Mouse (Mus musculus) CH12.LX (cell line): ENCODE data around the gene Recql. TPM values are rescaled to one million over a fixed set of nuclear protein-coding genes. Genes with fewer than 3 reads are reported as not detected.

Source experiments
- DNase-seq: peaks from one replicate; pipeline ENCODE4 v3.0.0-alpha.2; 2013; ENCODE audit errors: extremely low read depth
- H3K27ac ChIP-seq: 2 replicates; pipeline ENCODE4 v1.5.1; 2012; ENCODE audit warnings: low read depth, mild to moderate bottlenecking, control low read depth, moderate library complexity; ENCODE audit not compliant: insufficient read depth
- H3K27me3 ChIP-seq: replicated peaks from 2 replicates; pipeline ENCODE3; 2012; ENCODE audit warnings: inconsistent platforms
- H3K36me3 ChIP-seq, 2 experiments: replicated peaks in 1 of 2; 2 replicates each; pipeline versions ENCODE3 to v1.6.1; 2012; ENCODE audit warnings: inconsistent platforms in 1 of 2, low read length in 1 of 2, mild to moderate bottlenecking in 1 of 2, mixed read lengths in 1 of 2, moderate library complexity in 1 of 2; ENCODE audit not compliant: control insufficient read depth in 1 of 2, insufficient read depth in 1 of 2
- H3K4me1 ChIP-seq, 2 experiments: 2 replicates each; pipeline ENCODE4 v1.6.1; 2012; ENCODE audit warnings: inconsistent platforms in 1 of 2, moderate library complexity in 1 of 2; ENCODE audit not compliant: insufficient read depth in 2 of 2, control insufficient read depth in 1 of 2
- H3K4me2 ChIP-seq: 2 replicates; pipeline ENCODE4 v1.6.1; 2012; ENCODE audit warnings: low read depth, mild to moderate bottlenecking, control low read depth; ENCODE audit not compliant: poor library complexity, insufficient read depth, severe bottlenecking
- H3K4me3 ChIP-seq, 3 experiments: fragments of 150-350 bp in 1 of 3; sonication (generic) in 1 of 3; replicated peaks in 1 of 3; 2 replicates each; pipeline versions ENCODE3 to v1.5.1; 2011 to 2012; ENCODE audit warnings: low read depth in 2 of 3, low read length in 2 of 3, mild to moderate bottlenecking in 2 of 3, moderate library complexity in 2 of 3, control low read depth in 1 of 3, improper control_type of control experiment in 1 of 3, inconsistent platforms in 1 of 3, mixed read lengths in 1 of 3; ENCODE audit not compliant: poor library complexity in 1 of 3
- H3K79me2 ChIP-seq: replicated peaks from 2 replicates; pipeline ENCODE4 v1.6.1; 2012; ENCODE audit warnings: mild to moderate bottlenecking, moderate library complexity; ENCODE audit not compliant: control insufficient read depth, poor library complexity, insufficient read depth, severe bottlenecking; ENCODE audit errors: extremely low read depth
- H3K9ac ChIP-seq: 2 replicates; pipeline ENCODE4 v1.6.1; 2012; ENCODE audit warnings: low read depth, mild to moderate bottlenecking, control low read depth, moderate library complexity; ENCODE audit not compliant: insufficient read depth
- H3K9me3 ChIP-seq: replicated peaks from 2 replicates; pipeline ENCODE3; 2012; ENCODE audit warnings: low read length, inconsistent platforms, mixed read lengths
- BHLHE40 ChIP-seq: IDR thresholded peaks from 2 replicates; pipeline ENCODE4 v1.6.1; 2011; ENCODE audit warnings: mild to moderate bottlenecking, low read depth, low read length, improper control_type of control experiment
- CTCF ChIP-seq, 2 experiments: IDR thresholded peaks in 1 of 2; conservative IDR thresholded peaks in 1 of 2; 2 replicates each; pipeline ENCODE4 v1.5.1; 2011 to 2012; ENCODE audit warnings: low read depth in 2 of 2, low read length in 2 of 2, improper control_type of control experiment in 1 of 2, inconsistent platforms in 1 of 2, mild to moderate bottlenecking in 1 of 2, moderate library complexity in 1 of 2
- E2F4 ChIP-seq: IDR thresholded peaks from 2 replicates; pipeline ENCODE4 v1.6.1; 2011; ENCODE audit warnings: low read depth, low read length, improper control_type of control experiment; ENCODE audit not compliant: insufficient replicate concordance
- EP300 ChIP-seq: IDR thresholded peaks from 2 replicates; pipeline ENCODE4 v1.6.1; 2011; ENCODE audit warnings: low read length, improper control_type of control experiment
- HCFC1 ChIP-seq: IDR thresholded peaks from 2 replicates; pipeline ENCODE4 v1.6.1; 2012; ENCODE audit warnings: low read depth, mild to moderate bottlenecking, inconsistent platforms, low read length, improper control_type of control experiment
- IRF4 ChIP-seq: IDR thresholded peaks from 2 replicates; pipeline ENCODE4 v1.6.1; 2014; ENCODE audit warnings: low read depth, mild to moderate bottlenecking, inconsistent platforms, low read length, improper control_type of control experiment
- JUN ChIP-seq: IDR thresholded peaks from 2 replicates; pipeline ENCODE4 v1.6.1; 2011; ENCODE audit warnings: low read depth, mild to moderate bottlenecking, low read length, improper control_type of control experiment, moderate library complexity; ENCODE audit not compliant: insufficient read depth
- JUND ChIP-seq: conservative IDR thresholded peaks from 2 replicates; pipeline ENCODE4 v1.6.1; 2011; ENCODE audit warnings: low read depth, low read length, improper control_type of control experiment
- KAT2A ChIP-seq: IDR thresholded peaks from 2 replicates; pipeline ENCODE4 v1.6.1; 2012; ENCODE audit warnings: low read length, improper control_type of control experiment, inconsistent platforms; ENCODE audit not compliant: insufficient replicate concordance
- MAFK ChIP-seq: IDR thresholded peaks from 2 replicates; pipeline ENCODE4 v1.6.1; 2011; ENCODE audit warnings: low read length, improper control_type of control experiment; ENCODE audit not compliant: insufficient replicate concordance
- MAX ChIP-seq: IDR thresholded peaks from 2 replicates; pipeline ENCODE4 v1.6.1; 2011; ENCODE audit warnings: low read length, improper control_type of control experiment
- MYC ChIP-seq: IDR thresholded peaks from 2 replicates; pipeline ENCODE4 v1.6.1; 2011; ENCODE audit warnings: low read depth, mild to moderate bottlenecking, improper control_type of control experiment, low read length
- NRF1 ChIP-seq: IDR thresholded peaks from 2 replicates; pipeline ENCODE4 v1.6.1; 2014; ENCODE audit warnings: low read depth, mild to moderate bottlenecking, inconsistent platforms, low read length, improper control_type of control experiment, moderate library complexity
- POLR2A ChIP-seq: IDR thresholded peaks from 2 replicates; pipeline ENCODE4 v1.6.1; 2011; ENCODE audit warnings: low read depth, mild to moderate bottlenecking, improper control_type of control experiment, low read length
- POLR2AphosphoS2 ChIP-seq: IDR thresholded peaks from 2 replicates; pipeline ENCODE4 v1.6.1; 2011; ENCODE audit warnings: low read depth, low read length, improper control_type of control experiment
- RCOR1 ChIP-seq: conservative IDR thresholded peaks from 2 replicates; pipeline ENCODE4 v1.6.1; 2012; ENCODE audit warnings: low read depth, mild to moderate bottlenecking, inconsistent platforms, low read length, improper control_type of control experiment
- TBP ChIP-seq: conservative IDR thresholded peaks from 2 replicates; pipeline ENCODE4 v1.6.1; 2011; ENCODE audit warnings: low read depth, low read length, improper control_type of control experiment
- USF1 ChIP-seq: IDR thresholded peaks from 2 replicates; pipeline ENCODE4 v1.6.1; 2014; ENCODE audit warnings: low read depth, mild to moderate bottlenecking, inconsistent platforms, low read length, improper control_type of control experiment
- USF2 ChIP-seq: conservative IDR thresholded peaks from 2 replicates; pipeline ENCODE4 v1.6.1; 2011; ENCODE audit warnings: low read depth, low read length, improper control_type of control experiment
- ZC3H11A ChIP-seq: IDR thresholded peaks from 2 replicates; pipeline ENCODE4 v1.6.1; 2012; ENCODE audit warnings: low read depth, mild to moderate bottlenecking, inconsistent platforms, low read length, improper control_type of control experiment
- ZKSCAN1 ChIP-seq: IDR thresholded peaks from 2 replicates; pipeline ENCODE4 v1.6.1; 2012; ENCODE audit warnings: low read depth, inconsistent platforms, low read length, improper control_type of control experiment, borderline replicate concordance
- dilution Hi-C: fragments of 300-500 bp; cut with MboI; formaldehyde crosslinking; loops from 2 replicates; pipeline ENCODE4 v1.14.3; 2020; ENCODE audit warnings: low sequenced_read_pairs; ENCODE audit not compliant: extremely low pct_unique_long_range_greater_than_20kb, extremely low pct_ligation_motif_present
- in situ Hi-C: fragments of 300-500 bp; cut with MboI; formaldehyde crosslinking; loops from 3 replicates; pipeline ENCODE4 v1.14.3; 2019; ENCODE audit warnings: low sequenced_read_pairs, low pct_ligation_motif_present, low pct_unique_long_range_greater_than_20kb, mixed read lengths
- polyA plus RNA-seq: library from polyadenylated mRNA; unstranded; fragments of >175 nt; gene quantifications from 2 replicates; pipeline ENCODE4 v1.2.1, GENCODE M21; 2012; ENCODE audit warnings: low read depth; ENCODE audit not compliant: insufficient read length
- total RNA-seq, 2 experiments: library from RNA; depleted of rRNA; stranded (reverse); fragments of 300-350 nt in 1 of 2; fragments of >200 nt in 1 of 2; gene quantifications; 2 replicates each; pipeline ENCODE4 v1.2.3; 2012 to 2014

Gene Recql
- total and polyA plus RNA-seq, 3 experiments: 24.9 to 45.4 (median 44.6) TPM

- Histone ChIP-seq H3K9me3 (no peaks in the 10 kb centered on the region), H3K9ac (no peak overlapping the region), H3K27me3 (no peaks in the 10 kb centered on the region), H3K4me1 (peaks cover 0 to 10% of the 10 kb centered on the region in 2 experiments; a peak in 2 of 4 replicates), H3K4me3 (no peak overlapping the region), H3K36me3 (peaks cover 19 to 69% of the 10 kb centered on the region in 2 experiments), H3K4me2 (no peak overlapping the region), H3K27ac (no peak overlapping the region), H3K79me2 (peaks cover 12% of the 10 kb centered on the region)
- DNase-seq: no peak
- no peak for TF ChIP-seq MAFK
- no peak for TF ChIP-seq MYC
- TF ChIP-seq IRF4: no peak
- TF ChIP-seq NRF1: no peak
- no peak for TF ChIP-seq ZC3H11A
- no peak for TF ChIP-seq BHLHE40
- no peak for TF ChIP-seq E2F4
- TF ChIP-seq USF2: no peak
- TF ChIP-seq HCFC1: no peak
- TF ChIP-seq MAX: no peak
- in situ Hi-C loops: no loop called here
- dilution Hi-C loops: no loop called here
These were observed 5.3 kb downstream of the Recql start for GRCm38 (mm10) chr6:142381615-142382014.

- no peak for TF ChIP-seq KAT2A
- no peak for TF ChIP-seq POLR2A
- TF ChIP-seq POLR2AphosphoS2: no peak
- TF ChIP-seq EP300: no peak
- TF ChIP-seq ZKSCAN1: no peak
- TF ChIP-seq TBP: no peak
- no peak for TF ChIP-seq RCOR1
- TF ChIP-seq ZC3H11A: no peak
- TF ChIP-seq BHLHE40: no peak
- TF ChIP-seq JUN: no peak
- TF ChIP-seq USF1: no peak
- TF ChIP-seq JUND: no peak
- TF ChIP-seq USF2: no peak
- TF ChIP-seq MYC: no peak
- no peak for TF ChIP-seq CTCF (conservative IDR thresholded peaks at IDR 0.05 in 1 of 2, IDR thresholded peaks at IDR 0.05 in 1 of 2; ENCODE audit: low read depth in 2 of 2, low read length in 2 of 2)
- TF ChIP-seq NRF1: no peak
- Histone ChIP-seq H3K4me2 (no peak overlapping the region), H3K4me3 (no peak overlapping the region), H3K9me3 (no peaks in the 10 kb centered on the region), H3K9ac (no peak overlapping the region), H3K4me1 (peaks cover 0 to 4% of the 10 kb centered on the region in 2 experiments; a peak in 1 of 4 replicates), H3K27me3 (no peaks in the 10 kb centered on the region), H3K79me2 (peaks cover 3% of the 10 kb centered on the region), H3K36me3 (peaks cover 33 to 85% of the 10 kb centered on the region in 2 experiments), H3K27ac (no peak overlapping the region)
- in situ Hi-C loops: no loop called here
- DNase-seq: no peak
- dilution Hi-C loops: no loop called here
These were observed 6.9 kb downstream of the Recql start for GRCm38 (mm10) chr6:142379961-142380360.
